Mouse (Mus musculus) small intestine, adult 2 months (tissue): ENCODE data around the gene Vps35l.

Experiments used
- CTCF ChIP-seq: fragments of 200-500 bp; IDR thresholded peaks from 2 replicates; pipeline ENCODE4 v1.5.1; 2012; ENCODE audit warnings: low read depth, mild to moderate bottlenecking, control low read depth, inconsistent platforms, low read length, moderate library complexity, mixed read lengths; ENCODE audit not compliant: insufficient replicate concordance, insufficient read length; ENCODE audit errors: extremely low read depth
- POLR2A ChIP-seq: fragments of 200-500 bp; IDR thresholded peaks from 2 replicates; pipeline ENCODE4 v1.6.1; 2012; ENCODE audit warnings: low read depth, mild to moderate bottlenecking, control low read depth, inconsistent platforms, low read length, moderate library complexity

DNA sequence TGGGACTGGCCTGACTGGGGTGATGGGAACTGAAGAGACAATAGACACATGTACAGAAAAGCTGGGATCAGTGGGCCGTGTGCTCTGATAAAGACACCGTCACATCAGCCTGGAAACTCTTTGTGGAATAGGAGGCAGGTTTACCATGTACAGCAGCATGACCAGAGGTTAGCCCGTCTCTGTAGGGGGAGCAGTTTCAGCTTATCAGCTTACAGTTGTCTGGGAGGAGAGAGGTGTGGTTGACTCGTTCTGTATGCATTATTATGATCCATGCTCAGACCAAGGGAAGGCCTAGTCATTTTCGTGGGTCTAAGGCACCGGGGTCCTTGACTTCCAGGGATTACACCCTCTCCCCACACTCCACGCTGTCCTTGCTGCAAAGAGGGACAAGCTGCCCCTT lies 11.6 kb downstream of the Vps35l start:
- no peak for TF ChIP-seq CTCF
- no peak for TF ChIP-seq POLR2A
